Mouse (Mus musculus): ENCODE results near the gene Ubap2.

DNA sequence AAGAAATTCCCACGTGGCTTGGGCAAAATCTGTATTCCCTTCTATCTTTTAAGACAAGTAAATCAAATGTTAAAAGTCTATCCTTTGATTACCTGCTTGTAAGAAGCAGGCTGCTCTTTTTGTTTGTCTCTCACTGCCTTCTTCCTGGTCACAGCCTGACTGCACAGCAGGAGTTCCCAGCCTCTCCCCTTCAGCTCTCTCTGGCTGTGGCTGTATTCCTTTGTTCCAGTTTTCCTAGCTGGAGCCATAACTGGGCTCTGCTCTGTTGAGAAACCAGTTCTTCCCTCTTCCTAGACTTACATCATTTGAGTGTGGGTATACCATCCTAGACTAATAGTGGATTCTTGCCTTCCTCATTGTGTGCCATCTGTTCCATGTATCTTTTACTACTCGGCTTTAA lies 110.0 kb downstream of the Ubap2 start:
- TF ChIP-seq POLR2A (IDR thresholded peaks at IDR 0.05; ENCODE audit: borderline replicate concordance, extremely low read depth, insufficient read depth, insufficient read length, poor library complexity, severe bottlenecking) (no peak), CTCF (IDR thresholded peaks at IDR 0.05; ENCODE audit: borderline replicate concordance, extremely low read depth, insufficient read depth, insufficient read length) (no peak)

Data from brain, embryonic 14.5 days (tissue).